Mouse (Mus musculus) embryonic fibroblast, embryonic 13.5 days (primary cell): ENCODE data around the gene Tns2.

ENCODE experiments used
- CTCF ChIP-seq: IDR thresholded peaks from 2 replicates; pipeline ENCODE4 v1.5.1; 2011; ENCODE audit warnings: mild to moderate bottlenecking, control low read depth, low read length, moderate library complexity, borderline replicate concordance; ENCODE audit not compliant: insufficient read depth
- POLR2A ChIP-seq: IDR thresholded peaks from 2 replicates; pipeline ENCODE4 v1.6.1; 2011; ENCODE audit warnings: low read depth, mild to moderate bottlenecking, control low read depth, low read length, moderate library complexity

DNA sequence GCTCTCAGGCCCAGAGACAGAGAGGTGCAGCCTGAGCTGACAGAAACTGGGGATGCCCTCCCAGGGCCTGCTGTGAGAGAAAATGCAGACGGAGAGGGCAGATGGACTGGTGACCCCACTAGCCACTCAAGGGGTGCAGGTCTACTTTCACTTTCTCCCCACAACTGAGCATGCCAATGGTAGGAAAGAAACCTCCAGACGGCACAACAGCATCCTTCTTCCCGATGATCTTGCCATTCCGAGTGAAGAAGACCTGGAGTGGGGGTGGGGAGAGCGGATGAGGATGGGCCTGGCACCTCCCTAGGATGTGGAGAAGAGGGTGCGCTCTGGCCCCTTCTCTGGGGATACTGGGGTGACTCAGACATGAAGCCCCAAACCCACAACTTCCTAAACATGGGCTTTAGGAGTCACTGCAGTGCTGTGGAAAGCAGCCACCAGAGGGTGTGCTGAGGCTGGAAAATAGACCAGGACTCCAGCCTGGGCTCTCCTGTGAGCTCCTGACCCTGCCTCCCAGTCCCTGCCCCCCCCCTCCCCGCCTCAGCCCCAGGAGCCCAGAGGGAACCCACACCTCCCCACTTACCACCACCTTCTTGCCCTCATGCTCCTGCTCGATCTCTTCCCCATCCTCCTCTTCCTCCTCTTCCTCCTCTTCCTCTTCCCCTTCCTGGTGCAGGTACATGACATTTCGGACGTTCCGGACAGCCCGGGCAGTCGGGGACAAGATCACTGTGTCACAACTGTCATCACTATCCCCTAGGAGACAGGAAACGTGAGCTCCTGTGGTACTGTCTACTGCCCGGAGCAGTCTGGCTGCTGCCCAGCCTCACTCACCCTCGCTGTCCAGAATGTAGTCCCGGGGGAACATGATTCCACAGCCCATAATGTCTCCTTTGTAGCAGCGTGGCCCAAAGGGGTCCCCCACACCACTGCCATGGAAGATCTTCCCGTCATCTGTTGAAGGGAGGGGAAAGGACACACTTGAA, 17.5 kb downstream of the Tns2 start:
- TF ChIP-seq CTCF = peak; percentile 68; the same call in 1 of the 2 replicates
- no peak for TF ChIP-seq POLR2A
